Mouse (Mus musculus) CD4-positive, CD25-positive, alpha-beta regulatory T cell, adult 2 months (primary cell): ENCODE results near the gene Cpn2.

ENCODE experiments used
- DNase-seq: peaks from one replicate; pipeline ENCODE4 v3.0.0-alpha.2; 2012; ENCODE audit warnings: low read depth, low spot score

Cpn2 gene

DNA sequence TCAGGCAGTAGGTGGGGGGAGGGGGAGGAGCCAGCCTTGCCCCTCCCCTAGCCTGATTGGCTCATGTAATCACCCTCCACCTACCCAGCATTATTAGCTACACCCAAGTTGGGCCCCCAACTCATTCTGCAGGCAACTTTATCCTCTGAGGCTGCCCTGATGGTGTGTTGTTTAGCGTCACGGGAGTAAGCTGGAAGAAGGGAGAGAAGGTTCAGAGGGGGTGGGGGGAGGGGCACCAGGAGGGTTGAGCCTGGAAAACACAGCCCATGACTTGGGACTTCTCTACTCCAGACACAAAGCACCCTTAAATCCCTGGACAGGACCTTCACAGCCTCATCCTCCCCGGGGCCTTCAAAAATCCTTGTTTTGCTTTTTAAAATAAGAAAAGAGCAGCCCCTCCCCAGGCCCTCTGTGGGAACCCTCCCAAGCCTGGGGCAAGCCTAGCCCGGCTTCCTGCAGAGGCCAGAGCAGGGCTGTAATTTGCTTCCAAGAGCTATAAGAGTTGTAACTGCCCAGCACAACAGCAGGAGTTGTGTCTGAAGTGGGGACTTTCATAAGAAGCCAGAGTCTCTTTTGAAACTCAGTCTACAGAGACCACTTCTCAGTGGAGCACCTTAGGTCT lies 13.5 kb upstream of the Cpn2 start:
- no peak for DNase-seq

DNA sequence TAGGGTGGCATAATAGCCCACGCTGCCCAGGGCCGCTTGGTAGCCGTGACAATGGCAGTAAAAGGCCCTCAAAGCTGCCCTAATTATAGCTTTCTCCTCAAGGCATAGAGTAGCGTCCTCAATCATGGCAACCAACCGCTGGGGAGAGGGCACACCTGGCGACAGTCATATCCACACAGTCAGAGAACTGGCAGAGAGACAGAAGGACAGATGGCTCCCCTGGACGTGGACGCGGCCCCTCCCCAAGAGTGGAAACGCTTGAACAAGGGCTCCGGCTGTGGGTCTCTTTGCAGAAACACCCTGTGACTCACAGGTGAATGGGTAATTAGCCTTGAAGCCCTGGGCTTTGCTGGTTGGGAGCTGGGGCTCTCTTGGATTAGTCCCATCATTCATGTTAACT lies 11.1 kb upstream of the Cpn2 start:
- DNase-seq: no peak

DNA sequence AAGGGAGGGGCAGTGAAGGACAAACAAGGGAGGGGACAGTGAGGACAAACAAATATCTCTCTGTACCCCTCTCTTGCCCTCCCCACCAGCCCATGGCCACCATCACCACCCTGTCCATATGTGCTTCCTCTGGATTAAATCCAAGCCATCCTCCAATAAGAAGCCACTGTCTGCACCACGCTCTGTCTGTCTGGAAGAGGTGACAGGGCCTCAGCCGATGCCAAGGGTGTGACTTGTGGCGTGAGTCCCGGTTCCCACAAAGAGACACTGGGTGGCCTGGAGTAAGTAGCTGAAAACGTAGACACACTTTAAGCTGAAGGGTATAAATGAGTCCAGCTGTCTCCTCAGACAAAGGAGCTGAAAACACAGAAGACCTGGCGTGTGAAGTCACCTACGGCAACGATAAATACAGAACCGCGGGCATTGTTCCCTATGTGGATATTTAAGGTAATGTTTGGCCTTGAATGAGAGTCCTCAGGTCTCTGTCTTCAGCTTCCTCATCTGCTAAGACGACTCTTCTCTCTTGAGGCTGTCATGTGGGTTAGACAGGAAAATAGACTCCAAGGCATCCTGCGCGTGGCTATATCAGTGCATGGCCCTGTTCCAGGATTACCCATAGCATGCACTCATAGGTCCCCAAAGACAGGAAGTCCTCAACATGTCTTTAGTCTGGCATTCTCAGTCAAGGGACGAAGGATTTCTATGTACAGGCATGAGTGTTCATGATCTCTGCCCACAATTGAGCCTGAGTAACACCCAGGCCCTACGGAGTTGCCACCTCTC lies 8.4 kb upstream of the Cpn2 start:
- no peak for DNase-seq

DNA sequence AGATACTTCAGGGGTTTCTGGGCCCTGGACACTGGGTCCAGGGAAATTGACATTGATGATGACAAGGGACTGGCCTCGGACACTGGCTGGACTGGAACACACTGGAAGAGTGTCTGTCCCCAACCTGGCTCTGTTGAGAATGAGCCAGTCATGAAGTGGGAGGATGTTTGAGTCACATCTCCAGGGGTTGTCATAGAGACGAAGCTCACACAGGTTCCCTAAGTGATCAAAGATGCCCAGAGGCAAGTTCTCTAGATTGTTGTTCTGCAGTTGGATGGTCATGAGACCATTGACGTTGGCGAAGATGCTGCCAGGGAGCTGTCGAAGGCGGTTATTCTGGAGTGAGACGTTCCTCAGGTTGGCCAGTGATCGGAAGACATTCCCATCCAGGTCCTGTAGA lies 5.8 kb upstream of the Cpn2 start:
- DNase-seq: no peak

DNA sequence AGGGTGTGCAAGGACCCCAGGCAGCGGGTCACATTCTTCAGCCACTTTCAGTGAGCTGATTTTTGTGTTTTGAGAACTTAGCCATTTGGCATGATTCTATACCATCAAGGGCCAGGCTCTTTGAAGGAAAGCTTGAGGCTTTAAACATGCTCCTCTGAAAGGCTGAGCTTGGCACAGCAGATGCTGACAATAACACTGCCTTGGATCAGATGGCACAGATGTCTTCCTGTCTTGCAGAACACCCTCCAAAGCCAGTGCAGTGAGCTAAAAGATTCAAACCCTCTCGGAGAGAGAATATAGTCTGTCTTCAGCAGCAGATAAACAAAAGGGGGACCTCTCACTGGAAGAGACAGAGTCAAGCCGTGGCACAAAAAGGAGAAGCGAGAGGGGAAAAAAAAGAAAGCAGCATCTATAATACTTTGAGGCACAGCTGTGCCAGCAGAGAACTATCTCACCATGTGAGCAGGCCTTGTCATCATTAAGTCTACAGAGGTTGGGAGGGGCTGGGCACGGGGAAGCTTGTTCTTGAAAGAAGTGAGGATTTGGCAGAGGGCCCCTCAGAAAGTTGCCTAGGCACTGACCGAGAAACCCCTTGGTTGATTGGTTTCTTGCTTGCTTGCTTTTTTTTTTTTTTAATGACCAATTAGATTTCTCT lies 4.8 kb upstream of the Cpn2 start:
- no peak for DNase-seq

DNA sequence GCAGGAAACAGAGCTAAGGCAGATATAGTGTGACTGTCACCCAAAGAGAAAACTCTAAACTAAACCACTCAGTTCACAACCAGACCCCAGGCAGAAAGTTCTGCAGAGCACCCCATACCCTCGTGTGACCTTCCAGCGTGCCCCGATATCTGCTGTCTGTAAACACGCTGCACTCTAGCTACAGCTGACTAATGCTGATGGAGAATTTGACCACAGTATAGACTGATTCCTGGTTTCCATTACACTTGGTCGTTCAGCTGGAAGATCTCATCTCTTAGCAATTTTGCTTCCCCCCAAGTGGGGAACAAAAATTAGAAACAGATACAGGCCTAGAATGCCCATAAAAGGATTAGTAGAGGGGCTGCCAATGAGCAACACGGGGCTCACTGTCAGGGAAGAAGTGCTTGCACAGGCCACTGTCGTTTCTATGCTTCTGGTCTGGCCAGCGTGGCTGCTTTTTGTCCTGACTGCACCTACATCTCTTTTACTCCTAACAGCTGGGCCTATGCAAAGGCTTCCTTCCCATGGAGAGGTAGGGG lies 4.0 kb upstream of the Cpn2 start:
- DNase-seq: no peak

DNA sequence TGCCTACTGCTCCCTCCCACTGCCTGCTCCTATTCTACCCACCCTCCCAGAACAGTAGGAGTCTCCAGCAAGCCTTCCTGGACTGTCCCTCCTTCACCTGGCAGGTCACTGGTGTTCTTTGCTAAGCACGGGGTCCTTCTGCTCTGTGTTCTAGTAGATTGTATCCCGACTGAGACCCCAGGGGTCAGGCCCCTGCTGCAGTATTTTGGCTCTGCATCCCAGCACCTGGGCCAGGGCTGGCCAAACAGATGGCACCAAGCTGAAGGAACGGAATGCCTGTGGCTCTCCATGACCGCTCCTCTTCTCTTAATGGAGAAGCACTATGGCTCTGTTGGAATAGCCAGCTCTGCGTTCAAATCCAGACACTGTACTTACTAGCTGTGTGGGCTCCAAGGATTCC lies 738 bp downstream of the Cpn2 start:
- DNase-seq: no peak

GRCm38 (mm10) chr16:30265611-30266010 lies 1.7 kb downstream of the Cpn2 start:
- no peak for DNase-seq

GRCm38 (mm10) chr16:30263156-30263555 lies 4.1 kb downstream of the Cpn2 start:
- DNase-seq: no peak

DNA sequence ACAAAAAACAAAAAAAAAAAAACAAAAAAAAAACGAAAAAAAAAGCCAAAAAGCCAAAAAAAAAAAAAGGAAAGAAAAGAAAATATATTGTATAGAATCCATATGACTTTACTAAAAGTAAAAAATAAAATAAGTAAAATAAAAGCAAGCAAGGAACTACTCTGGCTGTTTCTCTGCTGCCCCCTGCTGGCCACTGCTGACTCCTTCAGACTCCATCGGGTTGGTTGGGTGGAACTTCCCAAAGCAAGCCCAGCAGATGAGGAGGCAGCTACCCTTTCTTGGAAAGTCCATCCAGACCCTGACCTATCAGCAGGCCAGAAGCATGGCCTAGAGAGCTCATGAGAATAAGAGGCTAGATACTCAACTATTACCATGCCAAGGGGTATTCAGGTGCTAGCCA lies 4.6 kb downstream of the Cpn2 start:
- peak; percentile 85 for DNase-seq

DNA sequence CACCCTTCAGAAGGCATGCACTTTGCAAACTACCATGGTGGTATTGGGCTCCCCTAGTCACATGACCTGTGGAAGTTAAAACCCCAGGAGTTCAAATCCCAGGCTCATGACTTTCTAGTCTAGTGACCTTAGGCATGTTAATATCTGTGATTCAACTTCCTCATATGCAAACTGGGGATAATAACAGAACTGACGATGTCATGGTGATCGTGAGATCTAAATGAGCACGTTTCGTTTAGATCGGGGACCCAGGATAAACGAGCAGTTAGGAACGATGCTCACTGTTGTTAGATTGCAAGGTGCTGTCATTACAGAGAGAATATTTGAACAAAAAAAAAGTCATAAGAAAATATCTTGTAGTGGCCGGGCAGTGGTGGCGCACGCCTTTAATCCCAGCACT lies 5.1 kb downstream of the Cpn2 start:
- DNase-seq: no peak

GRCm38 (mm10) chr16:30261341-30261740 lies 6.0 kb downstream of the Cpn2 start:
- no peak for DNase-seq

DNA sequence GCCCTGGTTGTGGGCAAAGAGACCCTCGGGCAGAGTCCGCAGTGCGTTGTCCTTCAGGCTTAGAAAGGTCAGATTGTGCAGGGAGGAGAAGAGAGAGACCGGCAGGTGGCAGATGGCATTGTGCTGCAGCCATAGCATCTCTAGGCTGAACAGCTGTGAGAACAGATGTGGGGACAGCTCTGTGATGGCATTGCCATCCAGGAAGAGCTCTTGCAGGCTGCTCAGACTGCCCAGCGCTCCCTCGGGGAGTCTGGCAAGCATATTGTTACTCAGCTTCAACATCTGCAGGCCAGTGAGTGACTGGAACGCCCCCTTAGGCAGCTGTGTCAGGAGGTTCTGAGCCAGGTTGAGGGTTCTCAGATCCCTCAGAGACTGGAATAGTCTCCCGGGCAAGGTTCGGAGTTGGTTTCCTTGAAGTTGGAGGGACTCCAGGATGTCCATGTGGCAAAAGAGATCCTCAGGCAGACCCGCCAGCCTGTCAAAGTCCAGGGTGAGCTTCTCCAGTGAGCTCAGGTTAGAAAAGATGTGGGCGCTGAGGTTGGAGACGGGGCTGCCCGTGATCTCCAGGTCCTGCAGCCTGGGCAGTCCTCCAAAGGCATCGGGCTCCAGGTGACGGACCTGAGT lies 7.2 kb downstream of the Cpn2 start:
- no peak for DNase-seq

- DNase-seq: no peak
Measured at GRCm38 (mm10) chr16:30259444-30259843, 7.9 kb downstream of the Cpn2 start.

GRCm38 (mm10) chr16:30258441-30258840 lies 8.9 kb downstream of the Cpn2 start:
- DNase-seq: no peak

GRCm38 (mm10) chr16:30257718-30258117 lies 9.6 kb downstream of the Cpn2 start:
- DNase-seq: no peak

DNA sequence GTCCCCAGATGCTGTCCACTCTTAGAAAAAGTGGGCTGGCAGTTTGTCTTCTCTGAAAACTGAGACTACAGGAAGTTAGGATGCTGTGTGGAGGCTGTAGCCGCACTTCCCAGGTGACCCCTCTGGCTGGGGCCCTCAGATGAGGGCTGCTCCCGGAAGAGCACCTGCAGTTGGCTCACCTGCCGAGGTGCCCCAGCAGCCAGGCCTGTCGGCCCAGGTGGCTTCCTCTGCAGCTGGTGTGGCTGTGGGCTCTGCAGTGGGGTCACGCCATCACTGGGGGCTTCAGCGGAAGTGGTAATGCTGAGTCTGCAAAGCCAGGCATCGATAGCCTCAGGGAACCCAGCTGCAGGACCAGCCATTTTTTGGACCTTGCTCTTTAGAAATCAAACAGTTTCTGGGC lies 12.2 kb downstream of the Cpn2 start:
- DNase-seq: no peak

GRCm38 (mm10) chr16:30253900-30254299 lies 13.4 kb downstream of the Cpn2 start:
- DNase-seq: no peak

DNA sequence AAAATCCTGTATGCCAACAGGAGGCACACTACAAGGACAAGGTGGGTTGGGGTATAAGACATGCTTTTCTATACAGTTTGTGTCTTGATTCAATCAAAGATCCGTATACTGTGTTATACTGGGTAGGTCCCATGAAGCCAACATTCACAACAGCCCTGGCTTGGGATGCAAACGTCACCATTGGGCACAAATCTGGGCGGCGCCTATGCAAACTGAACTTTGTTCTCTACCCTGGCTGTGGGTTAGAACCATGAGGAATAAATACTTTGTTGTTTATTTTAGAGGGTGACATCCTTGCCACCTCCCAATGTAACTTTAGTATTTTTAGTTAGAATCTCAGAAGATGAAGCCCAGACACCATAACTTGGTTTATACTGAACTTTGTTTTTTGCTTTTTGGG lies 13.9 kb downstream of the Cpn2 start:
- no peak for DNase-seq

DNA sequence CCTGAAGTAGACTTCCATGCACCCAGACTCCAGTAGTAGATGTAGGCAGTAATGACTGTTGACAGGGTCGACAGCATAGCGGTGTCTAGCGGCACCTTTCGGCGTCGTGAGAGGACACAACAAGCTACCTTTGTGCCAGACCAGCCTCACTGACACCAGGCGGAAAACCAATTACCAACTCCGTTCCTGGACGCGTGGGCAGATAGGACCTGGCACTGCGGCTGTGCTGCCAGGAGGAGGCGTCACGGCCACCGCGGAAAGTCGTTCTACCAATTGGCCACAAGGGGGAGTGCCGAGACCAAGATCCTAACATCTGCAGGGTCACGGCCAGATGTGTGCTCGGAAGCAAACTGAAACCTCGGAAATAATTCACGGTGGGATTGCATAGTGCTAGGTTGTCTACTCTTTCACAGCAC lies 15.3 kb downstream of the Cpn2 start:
- DNase-seq: peak; percentile 91

- no peak for DNase-seq
Measured at GRCm38 (mm10) chr16:30244037-30244700, 23.1 kb downstream of the Cpn2 start.

DNA sequence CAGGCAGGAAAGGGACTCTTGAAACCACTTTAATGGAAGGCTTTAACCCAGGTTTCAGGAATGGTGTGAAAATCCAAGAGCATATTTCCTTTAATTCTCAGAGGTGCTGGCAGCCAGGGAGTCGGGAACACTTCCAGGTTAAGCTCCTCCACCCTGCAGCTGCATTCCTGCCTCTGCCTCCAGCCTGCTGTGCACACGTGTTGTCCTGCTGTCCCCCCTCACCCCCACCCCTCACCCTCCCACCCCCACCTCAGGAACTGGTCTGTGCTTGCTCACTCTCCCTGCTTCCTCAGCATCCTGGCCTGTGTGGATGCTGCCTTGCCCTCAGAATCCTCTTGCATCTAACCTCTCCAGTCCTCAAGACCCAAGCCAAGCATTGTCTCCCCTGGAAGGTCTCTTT lies 25.7 kb downstream of the Cpn2 start:
- DNase-seq: no peak
